Mouse (Mus musculus): Measurements from ENCODE around the gene Trim41. TPM values are rescaled to one million over a fixed set of nuclear protein-coding genes. Genes with fewer than 3 reads are reported as not detected.
"Not testable (repeated sequence)": the region's sequence is repeated elsewhere in the genome, so short reads cannot be mapped to it uniquely, and the experiment has no call there.

Gene Trim41
- polyA plus RNA-seq (2017; shearing (Covaris generic)): 1 to 10 TPM; 2.5 to 4.6 (median 3.3) TPM

GRCm38 (mm10) chr11:48816800-48817665 lies at the start of gene Trim41:
Gene Trim41, minus strand, starts transcription at chr11:48817353.
- ATAC-seq: peak; percentile 85

GRCm38 (mm10) chr11:48866481-48866880 lies 49.3 kb upstream of the Trim41 start:
- no peak for ATAC-seq

- ATAC-seq: no peak
Measured at GRCm38 (mm10) chr11:48863808-48864207, 46.7 kb upstream of the Trim41 start.

GRCm38 (mm10) chr11:48862784-48863319 lies 45.7 kb upstream of the Trim41 start:
- no peak for ATAC-seq

GRCm38 (mm10) chr11:48859014-48859413 lies 41.9 kb upstream of the Trim41 start:
- ATAC-seq: no peak

GRCm38 (mm10) chr11:48853474-48854180 lies 36.5 kb upstream of the Trim41 start:
- peak; percentile 47 for ATAC-seq

- no peak for ATAC-seq
Measured at GRCm38 (mm10) chr11:48852624-48853473, 35.7 kb upstream of the Trim41 start.

GRCm38 (mm10) chr11:48852190-48852589 lies 35.0 kb upstream of the Trim41 start:
- ATAC-seq: no peak

GRCm38 (mm10) chr11:48851270-48851995 lies 34.3 kb upstream of the Trim41 start:
- no peak for ATAC-seq

- no peak for ATAC-seq
Measured at GRCm38 (mm10) chr11:48850240-48850639, 33.1 kb upstream of the Trim41 start.

GRCm38 (mm10) chr11:48846881-48847280 lies 29.7 kb upstream of the Trim41 start:
- no peak for ATAC-seq

- ATAC-seq: not testable (repeated sequence)
Measured at GRCm38 (mm10) chr11:48846362-48846761, 29.2 kb upstream of the Trim41 start.

- ATAC-seq: no peak
Measured at GRCm38 (mm10) chr11:48845244-48845815, 28.2 kb upstream of the Trim41 start.

GRCm38 (mm10) chr11:48844309-48844708 lies 27.2 kb upstream of the Trim41 start:
- ATAC-seq: no peak

GRCm38 (mm10) chr11:48843202-48843601 lies 26.0 kb upstream of the Trim41 start:
- no peak for ATAC-seq

- ATAC-seq: no peak
Measured at GRCm38 (mm10) chr11:48842378-48842792, 25.2 kb upstream of the Trim41 start.

GRCm38 (mm10) chr11:48841213-48841612 lies 24.1 kb upstream of the Trim41 start:
- ATAC-seq: no peak

GRCm38 (mm10) chr11:48840805-48841204 lies 23.7 kb upstream of the Trim41 start:
- no peak for ATAC-seq

- no peak for ATAC-seq
Measured at GRCm38 (mm10) chr11:48838879-48839680, 21.9 kb upstream of the Trim41 start.

GRCm38 (mm10) chr11:48838181-48838797 lies 21.1 kb upstream of the Trim41 start:
- peak; percentile 20 for ATAC-seq

All from inflammation-experienced regulatory T-cells, adult 6 months (primary cell).